Mouse (Mus musculus) liver, embryonic 13.5 days (tissue): Measurements from ENCODE around the gene Dyrk1b. TPM values are rescaled to one million over a fixed set of nuclear protein-coding genes. Genes with fewer than 3 reads are reported as not detected.
"Not testable (repeated sequence)": the region's sequence is repeated elsewhere in the genome, so short reads cannot be mapped to it uniquely, and the experiment has no call there.

Source experiments
- ATAC-seq: fragments of 200-750 bp; cut with Nextera tagmentation; 2 replicates; pipeline ENCODE4 v1.8.0; 2017; ENCODE audit warnings: low read depth, mild to moderate bottlenecking, moderate number of reproducible peaks, moderate library complexity
- DNase-seq: peaks from one replicate; pipeline ENCODE4 v3.0.0; 2022
- H3K27ac ChIP-seq: fragments of 300-500 bp; sonication (generic); 2 replicates; pipeline ENCODE4 v1.5.1; 2015; ENCODE audit warnings: moderate library complexity, mild to moderate bottlenecking, inconsistent platforms
- H3K27me3 ChIP-seq: fragments of 300-500 bp; sonication (generic); 2 replicates; pipeline ENCODE4 v1.6.1; 2015; ENCODE audit warnings: mild to moderate bottlenecking, inconsistent platforms
- H3K36me3 ChIP-seq: fragments of 300-500 bp; sonication (generic); 2 replicates; pipeline ENCODE4 v1.6.1; 2015; ENCODE audit warnings: mild to moderate bottlenecking, inconsistent platforms
- H3K4me1 ChIP-seq: fragments of 300-500 bp; sonication (generic); replicated peaks from 2 replicates; pipeline ENCODE4 v1.6.1; 2015; ENCODE audit warnings: inconsistent platforms
- H3K4me2 ChIP-seq: fragments of 300-500 bp; sonication (generic); 2 replicates; pipeline ENCODE4 v1.6.1; 2015; ENCODE audit warnings: inconsistent platforms, mild to moderate bottlenecking, moderate library complexity
- H3K4me3 ChIP-seq: fragments of 300-500 bp; sonication (generic); replicated peaks from 2 replicates; pipeline ENCODE4 v1.5.1; 2015; ENCODE audit warnings: mild to moderate bottlenecking, inconsistent platforms
- H3K9ac ChIP-seq: fragments of 300-500 bp; sonication (generic); 2 replicates; pipeline ENCODE4 v1.6.1; 2015; ENCODE audit warnings: mild to moderate bottlenecking, inconsistent platforms
- H3K9me3 ChIP-seq: fragments of 300-500 bp; sonication (generic); replicated peaks from 2 replicates; pipeline ENCODE4 v1.6.1; 2016; ENCODE audit warnings: inconsistent platforms
- WGBS: fragments of 180-500 bp; shearing (Covaris S2); methylation state at CpG from one replicate; pipeline ENCODE4 v1.1.7; 2015; ENCODE audit not compliant: insufficient replicate concordance; 5-methylcytosine and 5-hydroxymethylcytosine counted together
- polyA plus RNA-seq: library from polyadenylated mRNA; unstranded; fragments of >200 nt; fragmentation: Nextera tagmentation; extraction: Ambion mirVana; gene quantifications from 2 replicates; pipeline ENCODE4 v1.2.1, GENCODE M21; 2015

Gene Dyrk1b
- polyA plus RNA-seq, 1 experiment from 2014 or later: 1.6 TPM

DNA sequence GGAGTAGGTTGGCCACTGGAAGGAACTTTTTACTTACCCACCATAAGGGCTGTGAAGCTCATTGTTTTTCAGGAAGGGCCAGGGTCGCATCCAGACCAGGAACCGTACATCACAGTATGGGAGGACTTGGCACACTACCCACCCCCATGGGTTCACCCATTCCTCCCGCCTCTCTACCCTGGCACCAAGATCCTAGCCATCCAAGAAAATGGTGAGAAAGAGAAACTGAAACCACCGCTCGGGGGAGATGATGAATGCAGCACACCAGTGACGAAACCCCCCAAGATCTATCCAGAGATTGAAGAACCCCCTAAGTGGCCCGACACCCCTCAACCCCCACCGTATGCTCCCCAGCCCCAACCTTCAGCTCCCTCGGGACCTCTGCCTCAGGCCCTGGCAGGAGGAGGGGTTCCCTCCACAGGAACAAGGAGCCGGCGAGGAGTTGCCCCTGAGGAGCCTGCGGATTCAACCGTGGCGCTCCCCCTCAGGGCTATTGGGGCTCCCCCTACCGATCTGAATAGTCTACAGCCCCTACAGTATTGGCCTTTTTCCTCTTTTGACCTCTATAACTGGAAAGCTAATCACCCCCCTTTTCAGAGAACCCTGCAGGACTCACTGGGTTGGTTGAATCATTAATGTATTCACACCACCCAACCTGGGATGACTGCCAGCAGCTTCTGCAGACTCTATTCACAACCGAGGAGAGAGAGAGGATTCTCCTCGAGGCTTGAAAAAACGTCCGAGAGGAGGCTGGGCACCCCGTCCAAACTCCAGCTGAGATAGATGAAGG is 39.9 kb downstream of the Dyrk1b start:
- H3K9me3 ChIP-seq, H3K27me3 ChIP-seq, H3K4me1 ChIP-seq, H3K9ac ChIP-seq, H3K36me3 ChIP-seq, H3K4me2 ChIP-seq, H3K4me3 ChIP-seq, H3K27ac ChIP-seq, ATAC-seq, DNase-seq: not testable (repeated sequence)
- WGBS: 80% methylated on average over 20 of the region's 20 CpGs

DNA sequence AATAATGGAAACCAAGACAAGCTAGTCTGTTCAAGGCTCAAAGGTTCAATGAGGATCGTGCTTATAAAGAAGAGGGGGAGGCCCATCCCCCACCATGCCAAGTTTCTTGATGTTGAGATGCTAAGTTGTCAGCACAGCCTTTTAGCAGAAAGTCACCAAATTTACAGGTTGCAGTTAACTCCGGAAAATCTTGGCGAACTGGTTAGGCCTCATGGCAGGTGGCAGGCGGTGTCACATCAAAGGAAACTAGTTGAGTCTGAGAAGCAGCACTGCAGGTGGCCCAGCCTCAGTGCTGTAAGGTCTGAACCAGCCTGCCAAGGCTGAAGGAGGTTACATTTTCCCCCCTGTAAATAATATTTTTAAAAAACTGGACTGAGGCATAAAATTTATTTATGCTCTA is 47.6 kb downstream of the Dyrk1b start:
- not testable (repeated sequence) for H3K4me3 ChIP-seq, DNase-seq, H3K36me3 ChIP-seq, H3K4me1 ChIP-seq, H3K27me3 ChIP-seq, ATAC-seq, H3K9me3 ChIP-seq, H3K9ac ChIP-seq, H3K4me2 ChIP-seq, H3K27ac ChIP-seq
- 65% methylated on average over 4 of the region's 4 CpGs for WGBS

DNA sequence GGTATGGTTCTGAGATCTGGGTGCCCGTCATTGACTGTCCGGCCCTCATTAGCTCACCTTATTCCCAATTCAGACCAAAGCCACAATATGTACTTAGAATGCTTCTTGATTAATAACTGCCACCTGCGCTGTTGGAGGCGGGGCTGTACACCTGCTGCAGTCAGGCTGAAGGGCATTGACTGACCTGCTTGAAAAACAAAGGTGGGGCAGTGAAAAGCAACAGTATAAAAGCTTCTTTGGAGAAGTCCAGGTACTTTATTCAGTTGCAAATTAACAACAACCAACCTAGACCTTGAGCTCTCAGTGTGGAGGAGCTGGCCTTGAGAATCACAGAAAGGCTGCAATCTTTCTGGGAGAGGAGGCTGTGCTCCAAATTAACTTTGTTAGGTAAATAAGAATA is 48.2 kb downstream of the Dyrk1b start:
- not testable (repeated sequence) for ATAC-seq, DNase-seq

More for the DNA sequence above, 48.2 kb downstream of the Dyrk1b start:
- H3K9me3 ChIP-seq, H3K4me2 ChIP-seq, H3K9ac ChIP-seq, H3K27me3 ChIP-seq, H3K4me3 ChIP-seq, H3K36me3 ChIP-seq, H3K4me1 ChIP-seq, H3K27ac ChIP-seq: not testable (repeated sequence)
- 75% methylated on average over 4 of the region's 4 CpGs for WGBS

Other genes starting within 250 kb of the Dyrk1b start
- 4.9 and 5.1 TPM in 2 replicates for gene Zfp780b, start 200.3 kb upstream of the Dyrk1b start, polyA plus RNA-seq
- 2.5 TPM in 2 replicates for gene Zfp850, start 165.4 kb upstream of the Dyrk1b start, polyA plus RNA-seq
- gene Psmc4, start 129.4 kb upstream of the Dyrk1b start, polyA plus RNA-seq: 191 and 201 TPM in 2 replicates
- gene Fcgbp, start 108.2 kb upstream of the Dyrk1b start, polyA plus RNA-seq: 0.05 and 0.10 TPM in 2 replicates
- gene 9530053A07Rik, start 50.0 kb upstream of the Dyrk1b start, polyA plus RNA-seq: not detected in 2 replicates
- 112 and 133 TPM in 2 replicates for gene Fbl, start 9.8 kb upstream of the Dyrk1b start, polyA plus RNA-seq
- gene Eid2, start 88.4 kb downstream of the Dyrk1b start, polyA plus RNA-seq: 0.28 and 0.40 TPM in 2 replicates
- gene Eid2b, start 98.3 kb downstream of the Dyrk1b start, polyA plus RNA-seq: 2.5 and 2.6 TPM in 2 replicates
- gene Selenov, start 111.7 kb downstream of the Dyrk1b start, polyA plus RNA-seq: not detected in 2 replicates
- gene Dll3, start 122.8 kb downstream of the Dyrk1b start, polyA plus RNA-seq: 0.06 and 0.07 TPM in 2 replicates
- gene Timm50, start 132.6 kb downstream of the Dyrk1b start, polyA plus RNA-seq: 114 and 118 TPM in 2 replicates
- 35.2 and 42.8 TPM in 2 replicates for gene Supt5, start 159.3 kb downstream of the Dyrk1b start, polyA plus RNA-seq
- 937 and 964 TPM in 2 replicates for gene Rps16, start 171.2 kb downstream of the Dyrk1b start, polyA plus RNA-seq
- 4.9 and 5.0 TPM in 2 replicates for gene Plekhg2, start 193.1 kb downstream of the Dyrk1b start, polyA plus RNA-seq
- gene Zfp36, start 200.8 kb downstream of the Dyrk1b start, polyA plus RNA-seq: 4.7 and 6.3 TPM in 2 replicates
- 28.1 and 31.8 TPM in 2 replicates for gene Med29, start 213.2 kb downstream of the Dyrk1b start, polyA plus RNA-seq
- 30.7 and 33.4 TPM in 2 replicates for gene Paf1, start 213.5 kb downstream of the Dyrk1b start, polyA plus RNA-seq